Mouse (Mus musculus): Measurements from ENCODE around the gene Psmb11.

DNA sequence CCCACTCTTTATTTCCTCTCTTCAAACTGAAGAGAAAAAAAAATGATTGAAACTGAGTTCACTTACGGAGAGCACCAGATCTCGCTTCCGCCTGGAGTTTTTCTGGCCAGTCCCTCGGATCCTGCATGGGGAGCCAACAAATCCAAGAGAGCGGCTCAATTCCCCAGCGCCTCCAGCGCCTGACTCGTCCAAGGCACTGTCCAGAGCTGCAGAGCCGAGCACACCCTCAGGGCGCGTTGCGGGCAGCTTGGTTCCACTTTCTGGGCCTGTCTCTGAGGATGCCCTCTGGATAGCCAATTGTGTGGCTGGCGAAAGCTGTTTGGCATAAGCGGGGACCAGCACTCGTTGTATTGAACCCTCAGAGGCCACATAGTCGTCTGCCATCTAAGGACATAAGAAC is 30.2 kb upstream of the Psmb11 start:
- no peak for TF ChIP-seq CTCF (conservative IDR thresholded peaks at IDR 0.05; ENCODE audit: insufficient read depth, insufficient read length, low read depth, low read length)
- TF ChIP-seq POLR2A (IDR thresholded peaks at IDR 0.05; ENCODE audit: low read depth, low read length): no peak
